Mouse (Mus musculus) neural tube, embryonic 12.5 days (tissue): ENCODE measurements around the gene Usp46. TPM values are rescaled to one million over a fixed set of nuclear protein-coding genes. Genes with fewer than 3 reads are reported as not detected.

Experiments used
- ATAC-seq: fragments of 200-750 bp; cut with Nextera tagmentation; 2 replicates; pipeline ENCODE4 v1.8.0; 2017; ENCODE audit warnings: low read depth, mild to moderate bottlenecking, moderate TSS enrichment, moderate library complexity; ENCODE audit not compliant: low FRiP score
- H3K27ac ChIP-seq: fragments of 300-500 bp; sonication (generic); 2 replicates; pipeline ENCODE4 v1.5.1; 2016
- H3K27me3 ChIP-seq: fragments of 300-500 bp; sonication (generic); replicated peaks from 2 replicates; pipeline ENCODE4 v1.6.1; 2016; ENCODE audit warnings: mild to moderate bottlenecking
- H3K36me3 ChIP-seq: fragments of 300-500 bp; sonication (generic); 2 replicates; pipeline ENCODE4 v1.6.1; 2016; ENCODE audit warnings: mild to moderate bottlenecking
- H3K4me1 ChIP-seq: fragments of 300-500 bp; sonication (generic); 2 replicates; pipeline ENCODE4 v1.6.1; 2016
- H3K4me2 ChIP-seq: fragments of 300-500 bp; sonication (generic); replicated peaks from 2 replicates; pipeline ENCODE4 v1.6.1; 2016; ENCODE audit warnings: mild to moderate bottlenecking
- H3K4me3 ChIP-seq: fragments of 300-500 bp; sonication (generic); 2 replicates; pipeline ENCODE4 v1.5.1; 2016
- H3K9ac ChIP-seq: fragments of 300-500 bp; sonication (generic); 2 replicates; pipeline ENCODE4 v1.6.1; 2016; ENCODE audit warnings: mild to moderate bottlenecking
- H3K9me3 ChIP-seq: fragments of 300-500 bp; sonication (generic); 2 replicates; pipeline ENCODE4 v1.6.1; 2016; ENCODE audit warnings: mild to moderate bottlenecking
- WGBS: fragments of 180-500 bp; shearing (Covaris S2); methylation state at CpG from one replicate; pipeline ENCODE4 v1.1.7; 2016; 5-methylcytosine and 5-hydroxymethylcytosine counted together
- polyA plus RNA-seq: library from polyadenylated mRNA; unstranded; fragments of >200 nt; fragmentation: Nextera tagmentation; extraction: Ambion mirVana; gene quantifications from 2 replicates; pipeline ENCODE4 v1.2.1, GENCODE M21; 2016

The Usp46 gene
- polyA plus RNA-seq: 27.1 and 27.8 TPM in 2 replicates

DNA sequence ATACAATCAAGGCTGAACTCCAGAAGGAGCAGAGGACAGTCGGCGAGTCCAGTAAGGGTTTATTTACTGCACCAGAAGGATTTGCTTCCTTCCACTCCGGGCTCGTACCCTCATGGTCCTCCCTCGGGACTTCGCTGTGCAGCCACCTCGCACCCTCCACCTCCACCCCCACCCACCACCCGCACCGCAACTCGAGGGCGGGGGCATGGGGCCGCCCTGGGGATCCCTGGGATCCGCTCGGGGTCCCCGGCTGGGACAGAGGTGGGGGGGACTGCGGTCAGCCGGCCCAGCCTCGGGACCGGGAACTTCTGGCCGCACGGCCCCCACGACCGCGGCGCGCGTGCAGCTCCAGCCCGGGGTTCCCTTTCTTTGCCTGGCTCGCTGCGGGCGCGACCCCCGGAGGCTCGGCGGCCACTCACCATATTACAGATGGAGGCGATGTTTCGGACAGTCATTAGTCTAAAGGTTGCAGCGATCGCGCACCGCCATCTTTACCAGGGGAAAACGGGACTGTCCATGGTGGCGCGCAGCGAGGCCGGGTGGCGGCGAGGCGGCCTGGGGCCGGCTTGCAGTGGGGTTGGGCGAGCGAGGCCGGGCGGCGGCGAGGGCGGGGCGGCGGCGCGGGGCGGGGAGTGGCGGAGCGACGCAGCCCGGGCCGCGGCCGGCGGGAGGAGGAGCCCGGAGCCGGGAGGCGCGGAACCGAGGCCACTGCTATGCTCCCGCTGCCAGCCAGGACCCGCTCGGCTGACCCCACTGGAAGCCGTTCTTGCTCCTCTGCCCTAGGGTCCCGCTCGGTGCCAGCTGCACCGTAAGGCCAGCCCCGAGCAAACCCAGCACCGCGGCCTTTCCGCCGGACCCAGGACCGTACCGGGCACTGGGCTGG lies at the start of gene Usp46:
TSS of gene Usp46 (minus strand) at position 601 of the 883 bp plus-strand sequence.
- no peaks in the 10 kb centered on the region for H3K27me3 ChIP-seq
- peak within 1 kb of the TSS; percentile 88 for H3K27ac ChIP-seq
- ATAC-seq: peak; percentile 93
- H3K4me1 ChIP-seq: peaks cover 30% of the 10 kb centered on the region
- H3K9me3 ChIP-seq: no peaks in the 10 kb centered on the region
- under 1% methylated on average over 76 of the region's 89 CpGs for WGBS
- H3K4me2 ChIP-seq: peak within 1 kb of the TSS; percentile 81
- peak within 1 kb of the TSS; percentile 77 for H3K4me3 ChIP-seq
- H3K9ac ChIP-seq: peak within 1 kb of the TSS; percentile 90
- no peaks in the 10 kb centered on the region for H3K36me3 ChIP-seq

DNA sequence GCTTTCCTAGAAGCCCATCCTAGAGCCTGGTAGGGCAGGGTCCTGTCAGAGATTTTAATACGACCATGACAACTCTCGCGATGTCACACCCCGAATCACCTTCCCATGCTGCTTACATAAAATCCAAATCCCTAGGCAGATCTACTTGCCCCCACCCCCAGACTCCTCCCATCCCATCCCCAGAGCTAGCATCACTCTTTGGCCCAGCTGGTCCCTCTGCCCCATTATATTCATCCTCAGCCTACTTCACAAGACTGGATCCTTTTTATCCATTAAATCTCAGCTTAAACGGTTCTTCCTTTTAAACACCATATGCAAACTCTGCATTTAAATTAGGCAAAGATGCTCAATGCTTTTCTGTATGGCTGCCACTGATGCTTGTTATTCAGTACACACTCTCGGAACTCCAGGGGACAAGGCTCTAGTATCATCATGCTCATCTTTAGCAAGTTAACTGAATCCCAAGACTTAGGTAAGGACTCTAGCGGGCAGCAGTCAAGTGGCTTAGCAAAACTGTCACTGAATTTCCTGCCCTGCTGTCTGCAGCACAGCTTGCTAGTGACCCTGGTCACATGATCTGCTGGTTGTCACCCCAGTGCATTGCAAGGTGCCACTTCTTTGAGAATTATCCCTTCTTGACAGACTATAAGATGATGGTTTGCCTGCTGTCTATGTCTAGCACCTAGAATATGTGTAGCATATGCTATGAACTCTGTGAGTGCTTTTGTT lies 45.9 kb upstream of the Usp46 start:
- no peaks in the 10 kb centered on the region for H3K27me3 ChIP-seq
- no peak overlapping the region for H3K4me3 ChIP-seq
- H3K27ac ChIP-seq: no peak overlapping the region
- no peaks in the 10 kb centered on the region for H3K4me1 ChIP-seq
- no peaks in the 10 kb centered on the region for H3K36me3 ChIP-seq
- no peak overlapping the region for H3K9ac ChIP-seq
- no peaks in the 10 kb centered on the region for H3K9me3 ChIP-seq
- no peak overlapping the region for H3K4me2 ChIP-seq
- WGBS: 82% methylated on average over 7 of the region's 7 CpGs
- no peak for ATAC-seq

DNA sequence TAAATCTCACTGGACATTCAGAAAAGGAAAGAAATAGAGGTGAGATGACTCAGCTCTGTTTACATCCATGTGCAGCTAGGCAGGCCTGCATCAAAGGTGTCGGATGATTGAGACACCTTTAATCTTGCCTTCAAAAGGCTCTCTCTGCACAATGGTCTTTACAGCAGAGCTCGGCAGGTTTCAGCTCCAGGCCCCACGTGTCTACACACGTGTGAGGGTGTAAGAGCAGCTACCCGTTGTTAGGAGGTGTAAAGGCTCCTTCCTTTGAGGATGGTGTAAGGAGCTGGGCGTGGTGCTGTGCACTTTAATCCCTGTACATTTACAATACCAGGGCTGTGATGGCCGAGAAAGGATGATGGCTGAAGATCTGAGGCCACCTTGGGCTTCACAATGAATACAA lies 37.2 kb upstream of the Usp46 start:
- H3K4me1 ChIP-seq: no peaks in the 10 kb centered on the region
- no peaks in the 10 kb centered on the region for H3K36me3 ChIP-seq
- no peak overlapping the region for H3K4me2 ChIP-seq
- no peak overlapping the region for H3K4me3 ChIP-seq
- H3K27me3 ChIP-seq: no peaks in the 10 kb centered on the region
- H3K9me3 ChIP-seq: 0 out of 2 replicates have a peak, but pooled peaks cover 3% of the 10 kb centered on the region
- H3K9ac ChIP-seq: no peak overlapping the region
- H3K27ac ChIP-seq: no peak overlapping the region
- ATAC-seq: no peak
- WGBS: 64% methylated on average over 7 of the region's 7 CpGs

DNA sequence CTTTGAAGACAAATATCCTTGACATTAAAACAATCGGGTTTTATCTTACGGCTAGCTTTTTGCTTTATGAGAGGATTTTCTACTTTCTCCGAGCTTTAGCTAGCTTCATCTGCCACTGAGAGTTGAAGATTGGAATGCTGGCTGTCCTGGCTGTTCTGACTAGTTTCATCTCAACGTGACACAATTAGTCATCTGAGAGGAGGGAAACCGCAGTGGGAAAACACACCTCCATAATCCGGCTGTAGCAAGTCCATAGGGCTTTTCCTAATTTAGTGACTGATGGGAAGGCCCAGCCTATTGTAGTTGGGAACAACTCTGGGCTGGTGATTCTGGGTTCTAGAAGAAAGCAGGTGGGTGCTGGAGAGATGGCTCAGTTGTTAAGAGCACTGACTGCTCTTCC lies 33.5 kb upstream of the Usp46 start:
- Histone ChIP-seq H3K27ac (no peak overlapping the region), H3K27me3 (no peaks in the 10 kb centered on the region)
- no peak for ATAC-seq

DNA sequence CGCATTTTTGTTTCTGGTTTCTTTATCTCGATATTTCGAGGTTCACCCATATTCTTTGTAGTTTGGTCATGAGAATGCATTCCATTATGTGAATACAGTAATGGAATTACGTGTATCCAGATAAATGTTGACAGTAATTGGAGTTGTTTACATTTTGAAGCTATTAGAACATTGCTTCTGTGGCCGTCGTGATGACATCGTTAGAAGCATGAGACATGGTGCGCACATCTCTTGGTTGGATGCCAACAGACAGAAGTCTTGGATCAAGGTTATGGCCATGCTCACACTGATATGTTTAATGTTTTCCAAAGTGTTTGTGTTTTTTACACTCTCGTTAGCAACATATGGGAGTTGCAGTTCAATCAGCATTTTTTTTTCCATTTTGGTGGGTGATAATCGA lies 30.8 kb upstream of the Usp46 start:
- 93% methylated on average over 10 of the region's 10 CpGs for WGBS
- Histone ChIP-seq H3K9me3 (0 out of 2 replicates have a peak, but pooled peaks cover 2% of the 10 kb centered on the region), H3K27ac (no peak overlapping the region), H3K4me3 (no peak overlapping the region), H3K27me3 (no peaks in the 10 kb centered on the region), H3K4me1 (peaks cover 11% of the 10 kb centered on the region), H3K36me3 (peaks cover 29% of the 10 kb centered on the region), H3K4me2 (no peak overlapping the region), H3K9ac (no peak overlapping the region)
- ATAC-seq: no peak

More for the DNA sequence above, 33.5 kb upstream of the Usp46 start:
- no peak overlapping the region for H3K9ac ChIP-seq
- H3K4me2 ChIP-seq: no peak overlapping the region
- no peak overlapping the region for H3K4me3 ChIP-seq
- no peaks in the 10 kb centered on the region for H3K4me1 ChIP-seq
- H3K9me3 ChIP-seq: 0 out of 2 replicates have a peak, but pooled peaks cover 3% of the 10 kb centered on the region
- peaks cover 13% of the 10 kb centered on the region; the same call in 1 of the 2 replicates for H3K36me3 ChIP-seq
- 88% methylated on average over 6 of the region's 6 CpGs for whole genome bisulfite sequencing

DNA sequence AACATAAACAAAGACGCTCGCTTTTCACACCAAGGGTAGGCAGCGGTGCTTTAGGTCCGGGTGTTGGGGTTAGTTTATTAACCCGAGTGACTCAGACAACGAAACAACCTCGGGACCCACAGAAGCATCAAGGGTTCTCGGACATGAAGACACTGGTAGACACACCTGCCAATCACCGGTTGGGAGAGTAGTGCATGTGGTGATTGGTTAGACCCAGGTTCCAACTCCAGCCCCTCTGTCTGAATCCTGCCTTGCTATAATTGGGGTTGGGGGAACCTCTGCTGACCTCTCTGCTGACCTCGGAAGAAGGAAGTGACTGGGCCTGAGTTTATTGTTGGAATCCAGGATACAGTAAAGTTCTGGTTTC lies 29.6 kb upstream of the Usp46 start:
- Histone ChIP-seq H3K4me3 (no peak overlapping the region), H3K27ac (no peak overlapping the region), H3K27me3 (no peaks in the 10 kb centered on the region), H3K9me3 (no peaks in the 10 kb centered on the region), H3K4me2 (no peak overlapping the region), H3K36me3 (peaks cover 29% of the 10 kb centered on the region), H3K4me1 (peaks cover 14% of the 10 kb centered on the region), H3K9ac (no peak overlapping the region)
- ATAC-seq: no peak
- 76% methylated on average over 10 of the region's 10 CpGs for WGBS

DNA sequence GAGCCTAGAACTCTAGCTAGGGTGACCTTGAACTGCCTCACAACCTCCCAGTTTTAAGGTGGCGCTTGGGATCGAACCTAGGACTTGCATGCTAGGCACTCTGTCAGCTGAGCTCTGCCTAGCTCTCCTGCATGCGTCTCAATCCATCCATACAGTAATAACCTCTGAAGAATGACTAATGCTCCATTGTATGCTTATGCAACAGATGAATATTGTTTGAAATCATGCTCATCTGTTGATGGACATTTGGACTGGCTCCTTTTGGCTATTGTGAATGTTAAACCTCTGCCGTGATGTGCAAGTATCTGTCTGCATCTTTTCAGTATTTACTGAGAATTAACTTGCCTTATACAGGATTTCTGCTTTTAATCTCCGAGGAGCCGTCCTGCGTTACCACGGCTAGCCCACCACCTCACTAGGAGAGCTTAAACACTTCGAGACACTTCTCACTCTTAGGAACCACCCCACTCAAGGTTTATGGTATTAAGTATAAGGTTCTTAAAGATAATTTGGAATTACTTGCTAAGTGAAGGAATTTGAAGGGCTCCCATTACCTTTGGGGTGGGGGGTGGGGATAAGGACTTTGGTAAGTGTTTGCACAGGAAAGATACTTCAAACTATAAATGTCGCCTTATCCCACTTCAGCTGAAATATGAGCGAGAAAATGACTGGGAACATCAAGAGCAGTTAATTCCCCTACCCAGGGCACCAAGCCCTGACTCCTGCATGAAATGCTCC lies 29.1 kb upstream of the Usp46 start:
- H3K4me3 ChIP-seq: no peak overlapping the region

DNA sequence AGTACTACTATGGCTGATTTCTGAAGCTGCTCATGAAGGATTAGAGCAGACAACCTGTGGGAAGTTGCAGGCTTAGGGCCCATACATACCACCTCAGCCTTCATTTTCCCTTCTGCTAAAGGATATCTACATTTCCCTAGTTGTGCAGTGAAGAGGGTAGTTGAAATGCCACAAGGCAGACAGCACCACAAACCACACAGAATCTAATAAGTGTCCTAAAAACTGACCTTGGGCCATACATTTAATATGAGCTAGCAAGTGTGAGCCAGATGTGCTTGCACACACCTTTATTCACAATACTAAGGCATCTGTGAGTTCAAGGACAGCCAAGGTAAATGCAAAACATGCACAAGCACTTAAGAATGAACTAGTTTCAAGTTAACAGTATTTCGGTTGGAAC lies 27.8 kb upstream of the Usp46 start:
- Histone ChIP-seq H3K4me1 (peaks cover 14% of the 10 kb centered on the region), H3K9me3 (no peaks in the 10 kb centered on the region), H3K36me3 (peaks cover 29% of the 10 kb centered on the region), H3K27me3 (no peaks in the 10 kb centered on the region), H3K4me2 (no peak overlapping the region), H3K27ac (no peak overlapping the region), H3K9ac (no peak overlapping the region), H3K4me3 (no peak overlapping the region)
- no peak for ATAC-seq
- 98% methylated on average over 1 of the region's 1 CpGs for WGBS

More for the DNA sequence above, 29.1 kb upstream of the Usp46 start:
- Histone ChIP-seq H3K9me3 (no peaks in the 10 kb centered on the region), H3K9ac (no peak overlapping the region), H3K36me3 (peaks cover 29% of the 10 kb centered on the region), H3K27me3 (no peaks in the 10 kb centered on the region), H3K27ac (no peak overlapping the region), H3K4me2 (no peak overlapping the region), H3K4me1 (peaks cover 14% of the 10 kb centered on the region)
- ATAC-seq: no peak
- 93% methylated on average over 11 of the region's 11 CpGs for WGBS

DNA sequence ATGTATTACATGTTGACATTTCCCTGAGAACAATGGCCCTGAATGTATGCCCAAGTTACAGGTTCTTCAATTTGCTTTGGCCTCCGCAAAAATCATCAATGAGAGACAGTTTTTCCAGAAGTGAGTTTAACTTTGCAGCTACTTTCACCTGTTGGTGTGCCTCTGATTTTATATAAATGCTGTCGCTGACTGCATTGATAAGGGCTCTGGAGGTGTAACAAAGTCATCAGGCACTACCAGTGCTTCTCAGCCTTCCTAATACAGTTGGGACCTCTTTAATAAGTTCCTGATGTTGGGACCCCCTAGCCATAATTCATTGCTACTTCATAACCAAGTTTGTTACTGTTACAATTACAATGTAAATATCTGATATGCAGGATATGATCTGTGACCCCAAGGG lies 27.4 kb upstream of the Usp46 start:
- ATAC-seq: no peak
- Histone ChIP-seq H3K9ac (no peak overlapping the region), H3K36me3 (peaks cover 29% of the 10 kb centered on the region), H3K4me3 (no peak overlapping the region), H3K27me3 (no peaks in the 10 kb centered on the region), H3K9me3 (no peaks in the 10 kb centered on the region), H3K4me1 (peaks cover 14% of the 10 kb centered on the region), H3K27ac (no peak overlapping the region), H3K4me2 (no peak overlapping the region)
- WGBS: 89% methylated on average over 2 of the region's 2 CpGs

DNA sequence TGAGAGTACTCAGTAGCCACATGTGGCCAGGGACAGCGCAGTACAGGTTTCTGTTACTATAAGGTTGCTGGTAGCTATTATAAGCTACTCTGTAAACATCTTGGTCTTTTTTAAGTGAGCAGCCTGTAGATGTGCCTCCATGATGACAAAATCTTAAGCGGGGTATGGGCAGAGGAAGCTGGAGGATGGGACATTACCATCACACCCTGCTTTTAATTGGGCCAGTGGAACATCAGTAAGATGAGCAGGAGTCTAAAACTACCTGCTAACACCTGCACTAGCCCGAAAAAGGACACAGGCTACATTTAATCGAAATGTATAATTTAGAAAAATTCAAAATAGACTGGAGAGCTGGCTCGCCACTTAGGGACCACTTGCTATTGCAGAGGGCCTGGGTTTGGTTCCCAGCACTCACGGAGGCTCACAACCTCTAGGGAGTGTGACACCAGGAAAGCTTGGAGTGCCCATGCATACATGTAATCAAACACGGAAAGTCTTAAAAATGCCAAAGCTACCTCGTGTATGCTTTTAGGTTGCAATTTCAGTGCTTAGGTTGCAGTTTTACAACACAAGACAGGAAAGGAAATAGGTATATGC lies 26.7 kb upstream of the Usp46 start:
- WGBS: 93% methylated on average over 8 of the region's 8 CpGs

DNA sequence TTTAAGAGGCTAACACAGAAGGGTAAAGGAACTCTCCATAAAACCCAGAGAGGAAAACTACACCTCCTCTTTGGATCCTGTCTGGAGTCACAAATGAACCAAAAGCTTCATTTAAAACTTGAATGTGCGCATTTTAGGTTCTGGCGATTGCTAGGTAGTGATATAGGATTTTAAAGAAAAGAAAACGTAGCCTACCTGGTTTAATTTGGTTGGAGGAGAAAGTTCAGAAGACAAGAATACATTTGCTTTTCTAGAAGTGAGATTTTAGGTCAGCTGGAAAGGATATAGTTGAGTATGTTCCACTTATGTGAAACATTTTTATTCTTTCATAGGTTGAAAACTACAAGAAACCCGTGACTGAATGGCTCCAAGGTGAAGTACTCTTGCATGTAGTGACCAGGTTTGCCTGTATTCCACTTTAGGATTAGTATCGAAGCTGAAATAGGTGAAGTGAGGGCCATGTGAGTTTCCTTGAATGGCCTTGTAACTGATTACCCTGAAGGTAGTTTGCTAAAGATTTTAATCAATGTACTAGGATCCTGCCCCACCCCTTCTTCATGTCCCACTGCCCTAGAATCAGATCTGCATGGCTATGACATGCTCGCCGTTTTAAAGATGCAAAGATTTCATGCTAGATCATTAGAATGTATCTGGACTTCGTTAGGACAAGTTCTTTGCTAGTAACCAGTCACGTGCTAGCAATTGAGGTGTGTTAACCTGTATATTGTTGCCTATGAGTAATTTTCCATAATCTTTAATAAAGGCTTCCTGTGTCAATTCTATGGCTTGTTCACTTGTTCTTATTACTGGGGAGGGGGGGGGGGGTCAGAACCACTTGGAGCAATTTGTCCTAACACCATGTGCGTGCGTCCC lies 25.6 kb upstream of the Usp46 start:
- Histone ChIP-seq H3K9me3 (no peaks in the 10 kb centered on the region), H3K4me2 (peak overlapping the region; percentile 82), H3K9ac (peak overlapping the region; percentile 99), H3K27ac (no peak overlapping the region), H3K4me1 (peaks cover 14% of the 10 kb centered on the region), H3K27me3 (no peaks in the 10 kb centered on the region), H3K36me3 (peaks cover 29% of the 10 kb centered on the region), H3K4me3 (peak overlapping the region; percentile 95)
- ATAC-seq: no peak
- WGBS: 27% methylated on average over 11 of the region's 11 CpGs

More for the DNA sequence above, 26.7 kb upstream of the Usp46 start:
- ATAC-seq: no peak
- peaks cover 29% of the 10 kb centered on the region for H3K36me3 ChIP-seq
- no peak overlapping the region for H3K9ac ChIP-seq
- peaks cover 14% of the 10 kb centered on the region for H3K4me1 ChIP-seq
- H3K4me2 ChIP-seq: peak overlapping the region; percentile 82
- no peak overlapping the region for H3K27ac ChIP-seq
- H3K9me3 ChIP-seq: no peaks in the 10 kb centered on the region
- peak overlapping the region; percentile 95; the same call in 1 of the 2 replicates for H3K4me3 ChIP-seq
- H3K27me3 ChIP-seq: no peaks in the 10 kb centered on the region
